Mouse (Mus musculus) forebrain, embryonic 14.5 days (tissue): ENCODE measurements at regions not wholly inside any gene's neighbourhood (a gene's known extent, or its start where the extent isn't known, plus 50 kb on each side); places are given as distances from the start of the nearest gene placed in this dataset.

Experiments
- ATAC-seq: fragments of 200-750 bp; cut with Nextera tagmentation; 2 replicates; pipeline ENCODE4 v1.8.0; 2017; ENCODE audit warnings: mild to moderate bottlenecking, moderate library complexity
- DNase-seq: peaks from one replicate; pipeline ENCODE4 v3.0.0-alpha.2; 2015; ENCODE audit warnings: low spot score
- H3K27ac ChIP-seq: fragments of 300-500 bp; sonication (generic); 2 replicates; pipeline ENCODE4 v1.5.1; 2014; ENCODE audit warnings: low read depth, mild to moderate bottlenecking, control low read depth, low read length, moderate library complexity
- H3K27me3 ChIP-seq: fragments of 300-500 bp; sonication (generic); replicated peaks from 2 replicates; pipeline ENCODE4 v1.6.1; 2014; ENCODE audit warnings: low read length, control low read depth, mixed read lengths; ENCODE audit not compliant: control insufficient read depth, insufficient read depth
- H3K36me3 ChIP-seq: fragments of 300-500 bp; sonication (generic); 2 replicates; pipeline ENCODE4 v1.6.1; 2014; ENCODE audit warnings: low read length, control low read depth; ENCODE audit not compliant: control insufficient read depth, insufficient read depth
- H3K4me1 ChIP-seq: fragments of 300-500 bp; sonication (generic); 2 replicates; pipeline ENCODE4 v1.6.1; 2014; ENCODE audit warnings: antibody characterized with exemption, low read length, control low read depth; ENCODE audit not compliant: control insufficient read depth, insufficient read depth
- H3K4me2 ChIP-seq: fragments of 300-500 bp; sonication (generic); 2 replicates; pipeline ENCODE4 v1.6.1; 2014; ENCODE audit warnings: mild to moderate bottlenecking, control low read depth, low read length
- H3K4me3 ChIP-seq: fragments of 300-500 bp; sonication (generic); 2 replicates; pipeline ENCODE4 v1.5.1; 2014; ENCODE audit warnings: low read depth, low read length, control low read depth
- H3K9ac ChIP-seq: fragments of 300-500 bp; sonication (generic); 2 replicates; pipeline ENCODE4 v1.6.1; 2014; ENCODE audit warnings: mild to moderate bottlenecking, low read length, control low read depth, moderate library complexity
- H3K9me3 ChIP-seq: fragments of 300-500 bp; sonication (generic); replicated peaks from 2 replicates; pipeline ENCODE4 v1.6.1; 2016; ENCODE audit warnings: low read length, control low read depth, mixed read lengths; ENCODE audit not compliant: control insufficient read depth
- WGBS: fragments of 180-500 bp; shearing (Covaris S2); extraction: QIAGEN DNeasy Blood & Tissue Kit; methylation state at CpG from one replicate; pipeline ENCODE4 v1.1.7; 2014; 5-methylcytosine and 5-hydroxymethylcytosine counted together

DNA sequence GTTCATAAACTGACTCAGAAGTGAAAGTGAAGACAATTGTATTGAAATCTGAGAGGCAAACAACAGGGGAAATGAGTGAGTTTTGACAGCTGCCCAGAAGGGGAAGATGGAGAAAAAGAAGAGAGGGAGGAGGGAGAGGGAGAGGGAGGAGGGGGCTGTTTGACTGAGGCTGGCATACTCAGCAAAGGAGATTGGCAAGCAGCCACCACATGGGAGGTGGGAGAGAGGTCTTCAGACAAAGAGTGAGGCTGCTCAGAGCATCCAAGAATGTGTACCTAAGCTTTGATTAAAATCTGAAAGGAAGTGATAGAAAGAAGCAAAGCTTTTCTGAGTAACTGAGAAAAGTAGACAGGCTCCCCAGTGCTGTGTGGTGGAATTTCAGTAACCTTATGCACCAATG, 636.0 kb downstream of the Sqor start:
- H3K4me2 ChIP-seq, result no peak overlapping the region
- no peak overlapping the region for H3K4me3 ChIP-seq
- H3K9me3 ChIP-seq, result no peaks in the 10 kb centered on the region
- H3K4me1 ChIP-seq, result no peaks in the 10 kb centered on the region
- no peaks in the 10 kb centered on the region for H3K27me3 ChIP-seq
- no peaks in the 10 kb centered on the region for H3K36me3 ChIP-seq
- H3K27ac ChIP-seq, result no peak overlapping the region
- DNase-seq (peak; percentile 70), ATAC-seq (peak; percentile 72)
- no peak overlapping the region for H3K9ac ChIP-seq

DNA sequence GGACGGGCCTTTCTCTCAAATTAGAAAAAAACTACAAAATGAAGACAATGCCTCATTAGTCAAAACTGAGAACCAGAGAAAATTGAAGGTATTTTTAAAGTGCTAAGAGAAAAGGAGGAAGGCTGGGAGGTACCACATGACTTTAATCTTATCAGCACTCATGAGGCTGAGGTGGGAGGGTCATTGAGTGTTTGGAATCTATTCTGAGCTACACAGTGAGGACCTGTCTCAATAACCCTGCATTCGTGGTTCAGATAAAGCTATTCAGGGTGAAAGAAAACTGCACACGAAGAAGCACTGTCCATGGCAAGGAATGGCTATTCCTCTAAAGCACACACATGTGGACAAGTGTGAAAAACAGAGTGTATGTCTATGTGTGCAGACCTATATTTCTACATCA, 644.0 kb downstream of the Sqor start:
- H3K9me3 ChIP-seq, result no peaks in the 10 kb centered on the region
- ATAC-seq, result no peak
- 65% methylated on average over 3 of the region's 3 CpGs for WGBS

DNA sequence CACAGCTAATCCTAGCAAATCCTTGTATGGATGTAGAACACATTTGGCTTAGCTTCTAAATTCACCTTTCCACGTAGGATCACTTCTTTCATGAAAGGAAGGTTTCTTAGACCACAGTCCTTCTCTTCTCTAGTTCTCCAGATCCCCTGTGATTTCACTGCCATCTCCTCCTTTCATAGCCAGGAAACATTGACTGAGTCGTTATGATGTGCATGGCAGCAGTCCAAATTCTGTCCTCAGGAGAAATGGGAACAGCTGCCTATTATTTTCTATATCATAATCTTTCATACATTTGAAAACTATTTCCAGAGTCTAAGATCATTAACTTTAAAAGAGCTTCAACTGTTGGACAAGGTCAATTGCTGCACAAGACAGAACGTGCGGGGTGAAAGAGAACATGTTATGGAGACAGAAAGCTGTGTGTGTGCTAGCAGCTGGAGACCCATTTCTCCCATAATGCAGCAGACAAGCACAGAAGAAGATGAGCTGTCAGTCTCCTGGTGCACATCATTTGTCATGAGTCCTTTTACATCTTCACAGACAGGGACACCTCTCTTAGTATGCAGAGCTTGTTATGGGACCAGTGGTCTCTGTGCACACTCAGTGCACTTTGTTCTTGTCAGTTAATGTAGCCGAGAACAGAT, 631.6 kb upstream of the Sema6d start:
- 54% methylated on average over 5 of the region's 5 CpGs for WGBS
- Histone ChIP-seq H3K9ac (no peak overlapping the region), H3K4me2 (no peak overlapping the region), H3K9me3 (no peaks in the 10 kb centered on the region), H3K36me3 (no peaks in the 10 kb centered on the region), H3K4me1 (no peaks in the 10 kb centered on the region), H3K27me3 (no peaks in the 10 kb centered on the region), H3K4me3 (no peak overlapping the region), H3K27ac (no peak overlapping the region)
- ATAC-seq (no peak), DNase-seq (peak; percentile 29)

More for the DNA sequence above, 644.0 kb downstream of the Sqor start:
- no peak for DNase-seq
- no peaks in the 10 kb centered on the region for H3K36me3 ChIP-seq
- no peak overlapping the region for H3K4me3 ChIP-seq
- H3K4me1 ChIP-seq, result no peaks in the 10 kb centered on the region
- H3K4me2 ChIP-seq, result no peak overlapping the region
- no peak overlapping the region for H3K27ac ChIP-seq
- H3K27me3 ChIP-seq, result no peaks in the 10 kb centered on the region
- no peak overlapping the region for H3K9ac ChIP-seq

DNA sequence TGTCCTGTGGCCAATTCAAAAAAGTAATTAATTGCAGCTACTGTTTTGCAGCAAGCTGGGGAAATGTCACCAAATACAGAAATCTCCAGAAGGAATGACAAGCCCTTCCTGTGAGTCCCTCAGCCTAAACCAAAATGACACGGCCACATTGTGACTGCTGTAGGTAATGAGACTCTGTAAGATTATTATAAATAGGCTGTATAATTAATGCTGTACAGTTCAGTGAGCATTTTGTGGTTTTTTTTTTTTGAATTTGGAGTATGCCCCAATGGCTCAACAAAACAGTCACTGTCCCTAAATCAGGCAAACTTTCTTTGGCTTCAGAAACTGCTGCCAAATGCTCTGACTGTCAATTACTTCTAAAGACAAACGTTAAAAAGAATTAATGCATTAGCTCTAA, 615.9 kb upstream of the Sema6d start:
- Histone ChIP-seq H3K9ac (no peak overlapping the region), H3K9me3 (no peaks in the 10 kb centered on the region), H3K4me1 (peaks cover 7% of the 10 kb centered on the region; the same call in 1 of the 2 replicates), H3K27me3 (no peaks in the 10 kb centered on the region), H3K4me3 (no peak overlapping the region), H3K4me2 (no peak overlapping the region), H3K36me3 (no peaks in the 10 kb centered on the region), H3K27ac (no peak overlapping the region)
- peak; percentile 68 for DNase-seq
- WGBS, result 10% methylated on average over 2 of the region's 2 CpGs
- peak; percentile 89 for ATAC-seq

DNA sequence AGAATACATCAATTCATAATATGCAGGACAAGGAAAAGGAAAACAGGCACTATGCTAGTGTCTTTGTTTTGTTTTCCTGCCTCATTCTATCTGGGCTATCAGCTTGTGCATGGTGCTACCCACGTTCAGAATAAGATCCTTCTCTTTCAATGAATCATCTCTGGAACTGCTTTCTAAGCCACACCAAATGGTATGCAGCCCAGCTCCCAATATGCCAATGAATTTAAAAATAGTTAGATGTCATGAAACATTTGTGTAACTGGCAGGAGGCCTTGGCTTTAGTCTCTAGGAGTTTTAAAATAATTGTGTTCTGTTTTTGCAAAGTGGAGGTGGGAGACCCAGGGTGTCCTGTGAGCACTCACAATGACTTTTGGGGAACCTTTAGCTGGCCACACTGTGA, 603.1 kb upstream of the Sema6d start:
- Histone ChIP-seq H3K9ac (no peak overlapping the region), H3K4me3 (no peak overlapping the region), H3K27me3 (no peaks in the 10 kb centered on the region), H3K4me2 (no peak overlapping the region), H3K9me3 (no peaks in the 10 kb centered on the region), H3K36me3 (no peaks in the 10 kb centered on the region), H3K4me1 (no peaks in the 10 kb centered on the region), H3K27ac (no peak overlapping the region)
- ATAC-seq (no peak), DNase-seq (no peak)
- 49% methylated on average over 1 of the region's 1 CpGs for WGBS

DNA sequence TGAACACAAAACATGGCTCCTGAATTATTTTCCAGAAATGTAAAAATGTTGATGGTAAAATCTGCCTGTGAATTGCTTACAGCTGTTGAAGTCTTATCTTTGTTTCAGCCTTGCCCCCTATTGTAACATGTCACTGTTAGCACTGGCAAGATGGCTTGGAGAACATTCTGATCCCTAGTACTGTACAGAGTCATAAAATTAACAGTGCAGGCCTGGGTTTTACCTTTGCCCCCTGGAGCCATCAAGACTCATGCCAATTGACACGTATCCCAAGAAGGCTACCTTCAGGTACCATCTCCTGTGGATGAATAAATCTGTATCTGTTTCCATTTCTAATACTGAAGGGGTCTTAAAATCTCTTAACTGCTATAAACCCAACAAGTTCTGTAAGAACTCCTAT, 583.6 kb upstream of the Sema6d start:
- Histone ChIP-seq H3K4me2 (no peak overlapping the region), H3K9me3 (no peaks in the 10 kb centered on the region), H3K27me3 (no peaks in the 10 kb centered on the region), H3K36me3 (no peaks in the 10 kb centered on the region), H3K9ac (no peak overlapping the region), H3K4me1 (no peaks in the 10 kb centered on the region), H3K27ac (no peak overlapping the region), H3K4me3 (no peak overlapping the region)
- 81% methylated on average over 1 of the region's 1 CpGs for WGBS
- ATAC-seq (no peak), DNase-seq (no peak)

DNA sequence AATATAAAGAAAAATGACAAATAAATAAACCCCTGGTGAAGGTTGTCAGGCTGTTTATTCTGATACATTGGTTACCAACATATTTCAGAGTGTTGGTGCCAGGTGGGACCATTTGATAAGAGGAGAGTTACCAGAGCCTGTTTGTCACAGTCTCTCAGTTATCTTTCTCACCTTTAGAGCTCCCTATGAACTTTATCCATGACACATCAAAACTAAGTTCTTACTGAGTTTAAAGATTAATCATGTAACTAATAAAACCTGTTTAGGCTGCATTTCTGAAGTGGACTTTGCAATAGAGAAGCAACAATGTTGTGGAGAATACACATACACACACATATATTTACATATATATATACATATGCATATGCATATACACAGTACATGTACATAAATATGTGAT, 582.7 kb upstream of the Sema6d start:
- Histone ChIP-seq H3K27ac (no peak overlapping the region), H3K9me3 (no peaks in the 10 kb centered on the region), H3K27me3 (no peaks in the 10 kb centered on the region), H3K4me1 (no peaks in the 10 kb centered on the region), H3K9ac (no peak overlapping the region), H3K4me3 (no peak overlapping the region), H3K4me2 (no peak overlapping the region), H3K36me3 (no peaks in the 10 kb centered on the region)
- no peak for DNase-seq
- ATAC-seq, result no peak

DNA sequence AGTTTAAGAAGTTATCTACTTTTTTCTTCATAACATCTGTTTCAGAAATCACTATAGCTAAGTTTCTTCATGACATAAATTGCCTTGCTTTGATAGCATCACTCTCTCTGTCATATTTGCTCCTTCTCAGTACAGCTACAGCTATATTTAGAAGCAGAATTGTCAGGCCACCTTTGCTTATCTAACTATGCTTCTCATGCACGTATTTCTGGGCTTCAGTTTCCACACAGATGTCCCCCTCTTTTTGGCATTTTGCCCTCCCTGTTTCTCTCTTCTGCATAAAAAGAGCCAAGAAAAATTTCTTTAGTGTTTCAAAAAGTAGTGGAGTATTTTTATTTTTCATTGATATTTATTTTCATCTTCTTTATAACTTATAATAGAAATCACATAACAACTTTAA, 560.9 kb upstream of the Sema6d start:
- Histone ChIP-seq H3K27me3 (no peaks in the 10 kb centered on the region), H3K4me3 (no peak overlapping the region), H3K4me2 (no peak overlapping the region), H3K9ac (no peak overlapping the region), H3K4me1 (peaks cover 6% of the 10 kb centered on the region; the same call in 1 of the 2 replicates), H3K27ac (no peak overlapping the region), H3K36me3 (no peaks in the 10 kb centered on the region), H3K9me3 (no peaks in the 10 kb centered on the region)
- WGBS, result 59% methylated on average over 1 of the region's 1 CpGs
- DNase-seq, result peak; percentile 38
- ATAC-seq, result no peak

DNA sequence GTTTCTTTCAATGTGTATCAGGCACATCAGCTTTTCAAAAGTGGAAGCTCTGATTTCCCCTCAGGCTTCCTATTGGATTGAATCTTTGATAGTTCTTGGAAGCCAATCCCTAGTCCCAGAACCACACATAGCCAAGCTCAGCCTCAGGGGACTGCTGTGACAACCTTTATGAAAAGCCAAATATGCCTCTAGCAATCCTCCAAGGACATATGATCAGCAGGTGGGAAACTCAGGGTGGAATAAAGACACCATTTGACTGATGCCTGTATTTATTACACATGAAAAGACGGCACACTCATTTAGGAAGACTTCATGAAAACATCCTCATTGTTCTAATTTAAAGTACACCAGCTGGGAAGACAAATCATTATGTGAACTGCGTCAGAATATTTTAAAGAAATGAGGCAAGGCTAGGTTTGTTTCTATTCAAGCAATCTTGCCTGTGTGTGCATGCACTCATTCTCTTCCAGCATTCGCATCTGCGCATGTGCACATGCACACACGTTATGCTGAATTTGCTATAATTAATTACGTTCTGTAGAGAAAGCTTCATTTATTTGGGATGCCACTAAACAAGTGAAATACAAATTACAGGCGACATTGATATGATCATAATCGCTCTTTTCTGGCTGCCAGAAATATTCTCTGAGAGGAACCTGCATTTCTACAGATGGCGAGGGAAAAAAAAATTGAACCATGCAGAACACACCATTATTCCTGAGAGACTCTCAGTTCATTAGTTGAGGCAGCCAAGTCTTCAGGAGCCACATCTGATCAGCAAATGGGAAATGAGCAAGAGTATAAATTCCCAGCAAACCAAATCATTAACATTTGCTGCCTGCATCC, 556.6 kb upstream of the Sema6d start:
- peak overlapping the region; percentile 25 for H3K4me2 ChIP-seq
- no peaks in the 10 kb centered on the region for H3K27me3 ChIP-seq
- H3K4me3 ChIP-seq, result no peak overlapping the region
- DNase-seq (peak; percentile 86), ATAC-seq (peak; percentile 87)
- WGBS, result 34% methylated on average over 9 of the region's 9 CpGs
- H3K4me1 ChIP-seq, result peaks cover 6% of the 10 kb centered on the region; the same call in 1 of the 2 replicates
- H3K9ac ChIP-seq, result no peak overlapping the region
- H3K9me3 ChIP-seq, result no peaks in the 10 kb centered on the region
- H3K27ac ChIP-seq, result peak overlapping the region; percentile 22; the same call in 1 of the 2 replicates
- no peaks in the 10 kb centered on the region for H3K36me3 ChIP-seq
